Mouse (Mus musculus) embryonic facial prominence, embryonic 10.5 days (tissue): Measurements from ENCODE around the gene Kirrel3. TPM values are rescaled to one million over a fixed set of nuclear protein-coding genes. Genes with fewer than 3 reads are reported as not detected.

ENCODE experiments used
- DNase-seq: peaks from one replicate; pipeline ENCODE4 v3.0.0-alpha.2; 2017; ENCODE audit warnings: low spot score
- H3K27ac ChIP-seq: fragments of 300-500 bp; sonication (generic); replicated peaks from 2 replicates; pipeline ENCODE4 v1.5.1; 2016; ENCODE audit warnings: mild to moderate bottlenecking
- H3K27me3 ChIP-seq: fragments of 300-500 bp; sonication (generic); replicated peaks from 2 replicates; pipeline ENCODE4 v1.6.1; 2016; ENCODE audit warnings: low read depth, mild to moderate bottlenecking; ENCODE audit not compliant: poor library complexity, severe bottlenecking
- H3K36me3 ChIP-seq: fragments of 300-500 bp; sonication (generic); replicated peaks from 2 replicates; pipeline ENCODE4 v1.6.1; 2016; ENCODE audit warnings: mild to moderate bottlenecking, moderate library complexity
- H3K4me1 ChIP-seq: fragments of 300-500 bp; sonication (generic); 2 replicates; pipeline ENCODE4 v1.6.1; 2016
- H3K4me3 ChIP-seq: fragments of 300-500 bp; sonication (generic); 2 replicates; pipeline ENCODE4 v1.5.1; 2016; ENCODE audit warnings: mild to moderate bottlenecking, moderate library complexity
- H3K9me3 ChIP-seq: fragments of 300-500 bp; sonication (generic); 2 replicates; pipeline ENCODE4 v1.6.1; 2016; ENCODE audit warnings: mild to moderate bottlenecking
- WGBS: fragments of 180-500 bp; shearing (Covaris S2); methylation state at CpG from one replicate; pipeline ENCODE4 v1.1.7; 2016; 5-methylcytosine and 5-hydroxymethylcytosine counted together
- polyA plus RNA-seq: library from polyadenylated mRNA; unstranded; fragments of >200 nt; fragmentation: Nextera tagmentation; extraction: Ambion mirVana; gene quantifications from 2 replicates; pipeline ENCODE4 v1.2.1, GENCODE M21; 2016

Kirrel3 gene
- polyA plus RNA-seq, 1 experiment from 2014 or later: 2.3 TPM

- Histone ChIP-seq H3K27me3 (peaks cover 17% of the 10 kb centered on the region; the same call in 1 of the 2 replicates), H3K27ac (no peak overlapping the region), H3K9me3 (no peaks in the 10 kb centered on the region), H3K4me1 (0 out of 2 replicates have a peak, but pooled peaks cover 5% of the 10 kb centered on the region), H3K36me3 (no peaks in the 10 kb centered on the region), H3K4me3 (no peak overlapping the region)
- DNase-seq: no peak
- 57% methylated on average over 3 of the region's 3 CpGs for WGBS
Observed at GRCm38 (mm10) chr9:34714996-34715619, 229.4 kb downstream of the Kirrel3 start.

GRCm38 (mm10) chr9:34716476-34716875 lies 230.8 kb downstream of the Kirrel3 start:
- 87% methylated on average over 2 of the region's 2 CpGs for WGBS
- no peaks in the 10 kb centered on the region for H3K9me3 ChIP-seq

GRCm38 (mm10) chr9:34721478-34722197 lies 235.9 kb downstream of the Kirrel3 start:
- 47% methylated on average over 6 of the region's 6 CpGs for WGBS
- H3K4me1 ChIP-seq: peaks cover 19% of the 10 kb centered on the region
- peaks cover 16% of the 10 kb centered on the region; the same call in 1 of the 2 replicates for H3K27me3 ChIP-seq
- no peak overlapping the region for H3K4me3 ChIP-seq
- no peaks in the 10 kb centered on the region for H3K36me3 ChIP-seq
- DNase-seq: no peak
- no peak overlapping the region for H3K27ac ChIP-seq
- no peaks in the 10 kb centered on the region for H3K9me3 ChIP-seq

More at GRCm38 (mm10) chr9:34716476-34716875, 230.8 kb downstream of the Kirrel3 start:
- DNase-seq: no peak
- Histone ChIP-seq H3K4me1 (peaks cover 10% of the 10 kb centered on the region), H3K36me3 (no peaks in the 10 kb centered on the region), H3K27me3 (peaks cover 18% of the 10 kb centered on the region; the same call in 1 of the 2 replicates), H3K27ac (no peak overlapping the region), H3K4me3 (no peak overlapping the region)

GRCm38 (mm10) chr9:34722198-34722550 lies 236.5 kb downstream of the Kirrel3 start:
- no peak overlapping the region for H3K4me3 ChIP-seq
- H3K9me3 ChIP-seq: no peaks in the 10 kb centered on the region
- WGBS: 34% methylated on average over 5 of the region's 5 CpGs
- no peak overlapping the region; the same call in 1 of the 2 replicates for H3K27ac ChIP-seq
- H3K36me3 ChIP-seq: no peaks in the 10 kb centered on the region
- peaks cover 16% of the 10 kb centered on the region; the same call in 1 of the 2 replicates for H3K27me3 ChIP-seq
- no peak for DNase-seq
- peaks cover 19% of the 10 kb centered on the region for H3K4me1 ChIP-seq

GRCm38 (mm10) chr9:34732507-34732906 lies 246.8 kb downstream of the Kirrel3 start:
- H3K27me3 ChIP-seq: no peaks in the 10 kb centered on the region
- H3K4me3 ChIP-seq: no peak overlapping the region
- no peak overlapping the region for H3K27ac ChIP-seq
- DNase-seq: no peak
- no peaks in the 10 kb centered on the region for H3K4me1 ChIP-seq
- no peaks in the 10 kb centered on the region for H3K9me3 ChIP-seq
- no peaks in the 10 kb centered on the region for H3K36me3 ChIP-seq
- WGBS: 75% methylated on average over 6 of the region's 6 CpGs

- Histone ChIP-seq H3K4me1 (no peaks in the 10 kb centered on the region), H3K27me3 (no peaks in the 10 kb centered on the region), H3K9me3 (no peaks in the 10 kb centered on the region), H3K27ac (no peak overlapping the region), H3K4me3 (no peak overlapping the region), H3K36me3 (no peaks in the 10 kb centered on the region)
- WGBS: 79% methylated on average over 6 of the region's 6 CpGs
- DNase-seq: no peak
Observed at GRCm38 (mm10) chr9:34733579-34733978, 247.9 kb downstream of the Kirrel3 start.

GRCm38 (mm10) chr9:34734991-34735390 lies 249.3 kb downstream of the Kirrel3 start:
- no peaks in the 10 kb centered on the region for H3K9me3 ChIP-seq
- DNase-seq: no peak
- WGBS: 80% methylated on average over 4 of the region's 4 CpGs
- no peak overlapping the region for H3K27ac ChIP-seq
- H3K4me3 ChIP-seq: no peak overlapping the region
- no peaks in the 10 kb centered on the region for H3K36me3 ChIP-seq
- no peaks in the 10 kb centered on the region for H3K4me1 ChIP-seq
- H3K27me3 ChIP-seq: no peaks in the 10 kb centered on the region

GRCm38 (mm10) chr9:34739431-34739830 lies 253.7 kb downstream of the Kirrel3 start:
- Histone ChIP-seq H3K27me3 (peaks cover 3% of the 10 kb centered on the region; the same call in 1 of the 2 replicates), H3K4me3 (no peak overlapping the region), H3K27ac (no peak overlapping the region), H3K9me3 (no peaks in the 10 kb centered on the region), H3K4me1 (no peaks in the 10 kb centered on the region), H3K36me3 (no peaks in the 10 kb centered on the region)
- no peak for DNase-seq
- 56% methylated on average over 5 of the region's 5 CpGs for WGBS

- no peaks in the 10 kb centered on the region for H3K36me3 ChIP-seq
- H3K9me3 ChIP-seq: no peaks in the 10 kb centered on the region
- WGBS: 94% methylated on average over 3 of the region's 3 CpGs
Observed at GRCm38 (mm10) chr9:34740814-34741213, 255.1 kb downstream of the Kirrel3 start.

GRCm38 (mm10) chr9:34748003-34748402 lies 262.3 kb downstream of the Kirrel3 start:
- WGBS: 53% methylated on average over 2 of the region's 2 CpGs
- H3K9me3 ChIP-seq: no peaks in the 10 kb centered on the region

More at GRCm38 (mm10) chr9:34740814-34741213, 255.1 kb downstream of the Kirrel3 start:
- no peak overlapping the region for H3K4me3 ChIP-seq
- no peaks in the 10 kb centered on the region for H3K4me1 ChIP-seq
- peaks cover 3% of the 10 kb centered on the region; the same call in 1 of the 2 replicates for H3K27me3 ChIP-seq
- DNase-seq: no peak
- no peak overlapping the region for H3K27ac ChIP-seq

GRCm38 (mm10) chr9:34749161-34749560 lies 263.5 kb downstream of the Kirrel3 start:
- WGBS: 88% methylated on average over 7 of the region's 7 CpGs
- H3K4me1 ChIP-seq: peaks cover 7% of the 10 kb centered on the region
- DNase-seq: no peak
- H3K9me3 ChIP-seq: no peaks in the 10 kb centered on the region
- H3K4me3 ChIP-seq: no peak overlapping the region
- no peaks in the 10 kb centered on the region for H3K36me3 ChIP-seq
- H3K27me3 ChIP-seq: peaks cover 13% of the 10 kb centered on the region; the same call in 1 of the 2 replicates
- H3K27ac ChIP-seq: no peak overlapping the region

More at GRCm38 (mm10) chr9:34748003-34748402, 262.3 kb downstream of the Kirrel3 start:
- Histone ChIP-seq H3K4me3 (no peak overlapping the region), H3K27me3 (peaks cover 13% of the 10 kb centered on the region; the same call in 1 of the 2 replicates), H3K27ac (no peak overlapping the region), H3K36me3 (no peaks in the 10 kb centered on the region), H3K4me1 (peaks cover 7% of the 10 kb centered on the region)
- no peak for DNase-seq

- no peaks in the 10 kb centered on the region for H3K9me3 ChIP-seq
- H3K36me3 ChIP-seq: no peaks in the 10 kb centered on the region
- 83% methylated on average over 4 of the region's 4 CpGs for WGBS
- H3K4me1 ChIP-seq: peaks cover 7% of the 10 kb centered on the region
- DNase-seq: no peak
- H3K4me3 ChIP-seq: no peak overlapping the region
- H3K27ac ChIP-seq: no peak overlapping the region
- peaks cover 13% of the 10 kb centered on the region; the same call in 1 of the 2 replicates for H3K27me3 ChIP-seq
Observed at GRCm38 (mm10) chr9:34749877-34750276, 264.2 kb downstream of the Kirrel3 start.

- Histone ChIP-seq H3K27me3 (peaks cover 13% of the 10 kb centered on the region; the same call in 1 of the 2 replicates), H3K9me3 (no peaks in the 10 kb centered on the region), H3K36me3 (no peaks in the 10 kb centered on the region), H3K4me3 (no peak overlapping the region), H3K27ac (no peak overlapping the region), H3K4me1 (peaks cover 7% of the 10 kb centered on the region)
- whole genome bisulfite sequencing: 36% methylated on average over 2 of the region's 2 CpGs
- DNase-seq: no peak
Observed at GRCm38 (mm10) chr9:34750887-34751286, 265.2 kb downstream of the Kirrel3 start.
